Mouse (Mus musculus) left cerebral cortex, postnatal 25 days (tissue): Measurements from ENCODE around the gene Ror1. TPM values are rescaled to one million over a fixed set of nuclear protein-coding genes. Genes with fewer than 3 reads are reported as not detected.

Experiments
- DNase-seq, 2 experiments: peaks; one replicate each; pipeline ENCODE4 v3.0.0; 2022; ENCODE audit warnings: low spot score in 2 of 2, mixed read lengths in 1 of 2
- intact Hi-C: fragments of 180-260 bp; cut with DNase I; formaldehyde crosslinking; loops from one replicate; pipeline ENCODE4 v1.15.1; 2025
- total RNA-seq, 2 experiments: library from RNA; stranded (reverse); gene quantifications; 2 replicates each; pipeline ENCODE4 v1.2.3; 2021

The Ror1 gene
- total RNA-seq, 2 experiments from 2014 or later, result 0.69 to 1.0 TPM

- no peak for DNase-seq
- intact Hi-C loops, result no loop called here
Observed at GRCm38 (mm10) chr4:100201322-100201721, 105.7 kb downstream of the Ror1 start.

GRCm38 (mm10) chr4:100203066-100203465 lies 107.5 kb downstream of the Ror1 start:
- intact Hi-C loops, result no loop called here
- DNase-seq, result no peak

GRCm38 (mm10) chr4:100203688-100204087 lies 108.1 kb downstream of the Ror1 start:
- intact Hi-C loops, result no loop called here
- no peak for DNase-seq

GRCm38 (mm10) chr4:100204381-100204780 lies 108.8 kb downstream of the Ror1 start:
- intact Hi-C loops, result no loop called here
- DNase-seq, result no peak

GRCm38 (mm10) chr4:100208081-100208480 lies 112.5 kb downstream of the Ror1 start:
- no peak for DNase-seq
- intact Hi-C loops, result no loop called here

GRCm38 (mm10) chr4:100209106-100209505 lies 113.5 kb downstream of the Ror1 start:
- DNase-seq, result no peak
- intact Hi-C loops, result no loop called here

GRCm38 (mm10) chr4:100211331-100211730 lies 115.7 kb downstream of the Ror1 start:
- intact Hi-C loops, result loop anchor here (5.0 kb wide), 1 partner anchor 196 kb away; no protein-coding TSS in a partner anchor
- no peak for DNase-seq

GRCm38 (mm10) chr4:100214324-100215215 lies 119.0 kb downstream of the Ror1 start:
- intact Hi-C loops, result loop anchor here (5.0 kb wide), 2 partner anchors 117 to 193 kb away; partner anchors contain the start of gene Ror1
- peak in 1 of 2 experiments; percentile 5 for DNase-seq

- intact Hi-C loops, result loop anchor here (5.0 kb wide), 1 partner anchor 119 kb away; the partner anchor contains the start of gene Ror1
- DNase-seq, result no peak
Observed at GRCm38 (mm10) chr4:100216587-100216986, 121.0 kb downstream of the Ror1 start.

GRCm38 (mm10) chr4:100219026-100219425 lies 123.4 kb downstream of the Ror1 start:
- no peak for DNase-seq
- intact Hi-C loops, result loop anchor here (5.0 kb wide), 1 partner anchor 122 kb away; the partner anchor contains the start of gene Ror1

- no peak for DNase-seq
Observed at GRCm38 (mm10) chr4:100219599-100219998, 124.0 kb downstream of the Ror1 start.

GRCm38 (mm10) chr4:100221978-100222737 lies 126.6 kb downstream of the Ror1 start:
- no peak for DNase-seq
- intact Hi-C loops, result no loop called here

More at GRCm38 (mm10) chr4:100219599-100219998, 124.0 kb downstream of the Ror1 start:
- intact Hi-C loops, result loop anchor here (5.0 kb wide), 1 partner anchor 122 kb away; the partner anchor contains the start of gene Ror1

- DNase-seq, result no peak
Observed at GRCm38 (mm10) chr4:100223532-100223931, 127.9 kb downstream of the Ror1 start.

GRCm38 (mm10) chr4:100223965-100224364 lies 128.4 kb downstream of the Ror1 start:
- intact Hi-C loops, result no loop called here

More at GRCm38 (mm10) chr4:100223532-100223931, 127.9 kb downstream of the Ror1 start:
- intact Hi-C loops, result no loop called here

GRCm38 (mm10) chr4:100226619-100227018 lies 131.0 kb downstream of the Ror1 start:
- no peak for DNase-seq
- intact Hi-C loops, result no loop called here

More at GRCm38 (mm10) chr4:100223965-100224364, 128.4 kb downstream of the Ror1 start:
- DNase-seq, result no peak

GRCm38 (mm10) chr4:100228106-100228505 lies 132.5 kb downstream of the Ror1 start:
- no peak for DNase-seq
- intact Hi-C loops, result no loop called here

- intact Hi-C loops, result no loop called here
- DNase-seq, result no peak
Observed at GRCm38 (mm10) chr4:100230245-100230644, 134.7 kb downstream of the Ror1 start.

- DNase-seq, result no peak
- intact Hi-C loops, result no loop called here
Observed at GRCm38 (mm10) chr4:100230963-100231362, 135.4 kb downstream of the Ror1 start.

- no peak for DNase-seq
- intact Hi-C loops, result no loop called here
Observed at GRCm38 (mm10) chr4:100231906-100232305, 136.3 kb downstream of the Ror1 start.

- intact Hi-C loops, result no loop called here
- DNase-seq, result no peak
Observed at GRCm38 (mm10) chr4:100232541-100232940, 136.9 kb downstream of the Ror1 start.
